Mouse (Mus musculus): ENCODE measurements at regions not wholly inside any gene's neighbourhood (a gene's known extent, or its start where the extent isn't known, plus 50 kb on each side); places are given as distances from the start of the nearest gene placed in this dataset.

- Histone ChIP-seq H3K27me3 (ENCODE audit: control insufficient read depth, insufficient read depth, insufficient read length) (no peaks in the 10 kb centered on the region), H3K4me3 (no peak overlapping the region), H3K4me2 (ENCODE audit: low read depth) (no peak overlapping the region), H3K79me2 (ENCODE audit: control insufficient read depth, insufficient read depth) (no peaks in the 10 kb centered on the region), H3K36me3 (ENCODE audit: control insufficient read depth, insufficient read depth) (no peaks in the 10 kb centered on the region), H3ac (ENCODE audit: control insufficient read depth, insufficient read length) (no peak overlapping the region)
- TF ChIP-seq MYOD1 (IDR thresholded peaks at IDR 0.05; ENCODE audit: control insufficient read depth in 1 of 3, insufficient read length in 2 of 3, low read depth in 2 of 3): no peak
- no peak for TF ChIP-seq SRF (IDR thresholded peaks at IDR 0.05; ENCODE audit: control insufficient read depth, insufficient read length, low read depth)
- TF ChIP-seq MAX (IDR thresholded peaks at IDR 0.05; ENCODE audit: low read depth): no peak
- no peak for TF ChIP-seq CEBPB (IDR thresholded peaks at IDR 0.05; ENCODE audit: insufficient read depth, poor library complexity, severe bottlenecking)
- TF ChIP-seq TCF3 (IDR thresholded peaks at IDR 0.05; ENCODE audit: insufficient read length, low read depth): no peak
- no peak for TF ChIP-seq POLR2A (IDR thresholded peaks at IDR 0.05; ENCODE audit: insufficient read length, low read depth)
- no peak for TF ChIP-seq TCF12 (IDR thresholded peaks at IDR 0.05; ENCODE audit: insufficient read depth, poor library complexity, severe bottlenecking)
- TF ChIP-seq REST (IDR thresholded peaks at IDR 0.05; ENCODE audit: insufficient read depth, insufficient read length): no peak
- no peak for TF ChIP-seq USF1 (IDR thresholded peaks at IDR 0.05; ENCODE audit: low read depth)
- TF ChIP-seq MYOG (IDR thresholded peaks at IDR 0.05; ENCODE audit: control insufficient read depth in 1 of 3, insufficient read depth in 1 of 3, insufficient read length in 2 of 3, low read depth in 2 of 3): no peak
- TF ChIP-seq E2F4 (IDR thresholded peaks at IDR 0.05; ENCODE audit: insufficient read depth): no peak
- no peak for TF ChIP-seq POLR2AphosphoS2 (IDR thresholded peaks at IDR 0.05; ENCODE audit: insufficient read length, low read depth)
Measured at GRCm38 (mm10) chr4:12837097-12837426, 665.2 kb upstream of the Fam92a start.

DNA sequence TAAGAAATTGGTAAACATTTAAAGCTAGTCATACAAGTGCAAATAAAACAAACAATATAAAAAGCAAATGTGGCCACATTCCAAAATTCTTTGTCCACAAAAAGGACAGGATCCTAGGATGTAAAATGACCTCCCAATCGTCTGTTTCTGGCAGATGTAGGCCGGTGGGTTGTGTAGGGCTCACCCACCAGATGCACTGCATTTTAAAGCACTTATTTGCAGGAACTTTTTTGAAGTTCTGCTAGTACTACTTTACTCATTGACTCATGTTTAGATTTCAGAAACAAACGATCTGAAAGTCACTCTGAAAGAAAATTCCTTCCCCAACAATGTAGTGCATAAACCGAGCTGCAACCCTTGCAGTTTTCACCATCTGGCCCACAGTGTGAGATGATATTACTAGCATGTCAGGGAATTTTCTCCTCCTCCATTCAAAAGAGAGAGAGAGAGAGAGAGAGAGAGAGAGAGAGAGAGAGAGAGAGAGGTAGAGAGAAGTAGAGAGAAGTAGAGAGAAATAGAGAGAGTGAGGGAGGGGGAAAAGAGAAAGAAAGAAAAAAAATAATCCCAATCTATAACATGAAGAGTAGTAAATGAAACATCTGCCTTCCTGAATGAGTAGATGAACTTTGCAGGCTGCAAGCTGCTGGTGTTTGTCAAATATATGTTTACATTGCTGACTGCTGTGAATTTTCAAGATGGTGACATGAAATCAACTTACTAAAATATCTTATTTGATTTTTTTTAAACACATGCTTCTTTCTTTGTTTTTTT, 664.7 kb upstream of the Fam92a start:
- Histone ChIP-seq H3K27me3 (ENCODE audit: control insufficient read depth, insufficient read depth, insufficient read length) (no peaks in the 10 kb centered on the region), H3K4me2 (ENCODE audit: low read depth) (no peak overlapping the region), H3K36me3 (ENCODE audit: control insufficient read depth, insufficient read depth) (no peaks in the 10 kb centered on the region), H3K4me3 (no peak overlapping the region), H3ac (ENCODE audit: control insufficient read depth, insufficient read length) (no peak overlapping the region), H3K79me2 (ENCODE audit: control insufficient read depth, insufficient read depth) (no peaks in the 10 kb centered on the region)
- no peak for TF ChIP-seq CEBPB (IDR thresholded peaks at IDR 0.05; ENCODE audit: insufficient read depth, poor library complexity, severe bottlenecking)
- TF ChIP-seq MAX (IDR thresholded peaks at IDR 0.05; ENCODE audit: low read depth): no peak
- no peak for TF ChIP-seq TCF3 (IDR thresholded peaks at IDR 0.05; ENCODE audit: insufficient read length, low read depth)

DNA sequence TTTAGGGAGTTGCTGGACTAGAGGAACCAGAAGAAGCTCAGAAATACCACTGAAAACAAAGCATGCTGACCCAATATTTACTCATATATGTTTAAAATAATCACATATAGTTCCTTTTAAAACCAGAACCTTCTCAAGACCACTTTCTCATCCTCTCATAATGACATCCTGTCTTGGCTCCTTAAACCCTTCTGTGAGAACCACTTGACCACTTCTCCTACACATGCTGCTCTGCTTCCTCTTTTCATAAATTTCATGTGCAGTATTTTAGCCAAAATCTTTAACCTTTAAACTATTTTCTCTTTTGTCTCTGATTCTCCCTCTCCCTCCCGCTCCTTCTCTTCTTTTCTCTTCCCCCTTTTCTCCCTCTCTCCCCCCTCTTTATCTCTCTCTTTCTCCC, 654.6 kb upstream of the Fam92a start:
- TF ChIP-seq USF1 (IDR thresholded peaks at IDR 0.05; ENCODE audit: low read depth): no peak
- Histone ChIP-seq H3K4me3 (no peak overlapping the region), H3K79me2 (ENCODE audit: control insufficient read depth, insufficient read depth) (no peaks in the 10 kb centered on the region), H3K36me3 (ENCODE audit: control insufficient read depth, insufficient read depth) (no peaks in the 10 kb centered on the region), H3K27me3 (ENCODE audit: control insufficient read depth, insufficient read depth, insufficient read length) (no peaks in the 10 kb centered on the region), H3ac (ENCODE audit: control insufficient read depth, insufficient read length) (no peak overlapping the region), H3K4me2 (ENCODE audit: low read depth) (no peak overlapping the region)

DNA sequence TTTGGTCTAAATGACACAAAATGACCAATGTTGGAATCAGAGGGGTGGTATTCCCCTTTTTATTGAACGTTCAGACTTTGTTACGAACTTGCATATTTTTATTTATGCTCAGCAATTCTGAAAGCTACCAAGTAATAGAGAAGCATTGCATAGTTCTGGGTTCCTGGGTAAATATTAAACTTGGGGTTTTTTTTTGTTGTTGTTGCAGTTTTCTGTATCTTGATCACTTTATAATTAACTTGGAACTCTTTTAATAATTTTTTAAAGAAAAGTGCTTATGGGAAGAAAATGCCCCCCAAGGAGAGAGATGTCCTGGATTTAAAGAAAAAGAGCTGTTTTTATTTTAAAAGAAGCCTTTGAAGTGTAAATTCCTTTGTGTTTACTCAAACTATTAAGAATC, 642.4 kb upstream of the Fam92a start:
- H3K79me2 ChIP-seq (ENCODE audit: control insufficient read depth, insufficient read depth): no peaks in the 10 kb centered on the region
- no peak overlapping the region for H3ac ChIP-seq (ENCODE audit: control insufficient read depth, insufficient read length)
- H3K4me3 ChIP-seq: no peak overlapping the region
- H3K27me3 ChIP-seq (ENCODE audit: control insufficient read depth, insufficient read depth, insufficient read length): no peaks in the 10 kb centered on the region
- H3K36me3 ChIP-seq (ENCODE audit: control insufficient read depth, insufficient read depth): no peaks in the 10 kb centered on the region
- H3K4me2 ChIP-seq (ENCODE audit: low read depth): no peak overlapping the region
- TF ChIP-seq MYOD1 (IDR thresholded peaks at IDR 0.05; ENCODE audit: control insufficient read depth in 1 of 3, insufficient read length in 2 of 3, low read depth in 2 of 3) (no peak), E2F4 (IDR thresholded peaks at IDR 0.05; ENCODE audit: insufficient read depth) (no peak), MYOG (IDR thresholded peaks at IDR 0.05; ENCODE audit: control insufficient read depth in 1 of 3, insufficient read depth in 1 of 3, insufficient read length in 2 of 3, low read depth in 2 of 3) (no peak), CEBPB (IDR thresholded peaks at IDR 0.05; ENCODE audit: insufficient read depth, poor library complexity, severe bottlenecking) (no peak), MAX (IDR thresholded peaks at IDR 0.05; ENCODE audit: low read depth) (no peak), POLR2AphosphoS2 (IDR thresholded peaks at IDR 0.05; ENCODE audit: insufficient read length, low read depth) (no peak)

DNA sequence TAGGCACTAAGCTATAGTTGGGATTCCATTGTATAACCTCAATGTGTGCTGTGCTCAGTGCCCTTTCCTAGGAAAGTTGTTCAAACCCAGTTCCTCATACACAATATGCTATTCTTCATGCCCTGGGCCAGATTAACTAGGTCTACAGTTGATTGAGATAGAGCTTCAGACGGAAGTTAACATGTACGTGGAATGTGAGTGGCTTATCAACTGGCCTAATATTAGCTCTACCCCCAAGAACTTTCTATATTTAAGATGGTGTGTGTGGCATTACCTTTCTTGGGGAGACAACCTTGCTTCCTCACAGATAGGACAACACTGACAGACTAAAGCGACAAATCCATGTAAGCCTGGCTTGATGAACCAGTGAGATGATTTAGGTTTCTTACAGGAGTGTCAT, 629.4 kb upstream of the Fam92a start:
- Histone ChIP-seq H3K27me3 (ENCODE audit: control insufficient read depth, insufficient read depth, insufficient read length) (no peaks in the 10 kb centered on the region), H3K4me3 (no peak overlapping the region), H3K79me2 (ENCODE audit: control insufficient read depth, insufficient read depth) (no peaks in the 10 kb centered on the region), H3K4me2 (ENCODE audit: low read depth) (no peak overlapping the region), H3ac (ENCODE audit: control insufficient read depth, insufficient read length) (no peak overlapping the region), H3K36me3 (ENCODE audit: control insufficient read depth, insufficient read depth) (no peaks in the 10 kb centered on the region)
- TF ChIP-seq POLR2AphosphoS2 (IDR thresholded peaks at IDR 0.05; ENCODE audit: insufficient read length, low read depth) (no peak), TCF12 (IDR thresholded peaks at IDR 0.05; ENCODE audit: insufficient read depth, poor library complexity, severe bottlenecking) (no peak), REST (IDR thresholded peaks at IDR 0.05; ENCODE audit: insufficient read depth, insufficient read length) (no peak)

GRCm38 (mm10) chr4:12799564-12799963, 627.7 kb upstream of the Fam92a start:
- no peak overlapping the region for H3K4me3 ChIP-seq
- H3K36me3 ChIP-seq (ENCODE audit: control insufficient read depth, insufficient read depth): no peaks in the 10 kb centered on the region
- no peaks in the 10 kb centered on the region for H3K79me2 ChIP-seq (ENCODE audit: control insufficient read depth, insufficient read depth)
- H3K4me2 ChIP-seq (ENCODE audit: low read depth): no peak overlapping the region
- no peaks in the 10 kb centered on the region for H3K27me3 ChIP-seq (ENCODE audit: control insufficient read depth, insufficient read depth, insufficient read length)
- TF ChIP-seq POLR2AphosphoS2 (IDR thresholded peaks at IDR 0.05; ENCODE audit: insufficient read length, low read depth) (no peak), E2F4 (IDR thresholded peaks at IDR 0.05; ENCODE audit: insufficient read depth) (no peak), MYOD1 (IDR thresholded peaks at IDR 0.05; ENCODE audit: control insufficient read depth in 1 of 3, insufficient read length in 2 of 3, low read depth in 2 of 3) (no peak), CEBPB (IDR thresholded peaks at IDR 0.05; ENCODE audit: insufficient read depth, poor library complexity, severe bottlenecking) (no peak), MAX (IDR thresholded peaks at IDR 0.05; ENCODE audit: low read depth) (no peak), SRF (IDR thresholded peaks at IDR 0.05; ENCODE audit: control insufficient read depth, insufficient read length, low read depth) (no peak), TCF3 (IDR thresholded peaks at IDR 0.05; ENCODE audit: insufficient read length, low read depth) (no peak), MYOG (IDR thresholded peaks at IDR 0.05; ENCODE audit: control insufficient read depth in 1 of 3, insufficient read depth in 1 of 3, insufficient read length in 2 of 3, low read depth in 2 of 3) (no peak), USF1 (IDR thresholded peaks at IDR 0.05; ENCODE audit: low read depth) (no peak)
- H3ac ChIP-seq (ENCODE audit: control insufficient read depth, insufficient read length): no peak overlapping the region
